Mouse (Mus musculus): ENCODE data around the gene Galnt5.

Gene Galnt5

DNA sequence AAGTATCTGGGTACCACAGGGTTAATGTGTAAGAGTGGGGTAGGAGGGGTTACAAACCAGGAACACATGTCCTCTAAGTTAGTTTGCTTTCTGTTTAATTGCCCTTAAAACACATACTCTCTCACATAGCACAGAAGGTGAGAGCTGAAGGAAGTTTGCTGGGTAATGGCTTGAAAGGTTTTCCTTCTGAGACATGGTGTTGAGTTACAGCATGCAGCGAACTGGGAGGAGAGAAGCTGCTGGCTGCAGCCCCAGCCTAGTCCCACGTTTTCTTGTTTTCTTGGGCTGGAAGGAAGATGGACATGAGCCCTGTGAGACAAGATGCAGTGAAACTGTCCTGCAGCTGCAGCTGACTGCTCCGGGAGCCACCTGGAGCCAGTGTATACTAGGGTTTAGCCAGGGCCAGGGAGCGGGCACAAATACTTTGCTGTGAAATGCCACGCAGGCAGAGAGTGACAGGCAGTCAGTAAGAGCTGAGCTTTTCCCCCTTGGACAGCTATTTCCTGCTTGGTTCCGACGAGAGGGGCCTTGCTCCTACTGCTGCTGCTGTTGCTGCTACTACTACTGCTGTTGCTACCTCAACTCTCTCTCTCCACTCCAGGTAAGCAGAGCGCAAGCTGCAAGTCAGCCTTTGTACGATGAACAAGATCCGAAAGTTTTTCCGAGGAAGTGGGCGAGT is at the start of gene Galnt5:
Gene Galnt5 (plus strand): TSS at position 133 of the 679 bp plus-strand sequence.
- 62% methylated on average over 12 of the region's 12 CpGs for WGBS

DNA sequence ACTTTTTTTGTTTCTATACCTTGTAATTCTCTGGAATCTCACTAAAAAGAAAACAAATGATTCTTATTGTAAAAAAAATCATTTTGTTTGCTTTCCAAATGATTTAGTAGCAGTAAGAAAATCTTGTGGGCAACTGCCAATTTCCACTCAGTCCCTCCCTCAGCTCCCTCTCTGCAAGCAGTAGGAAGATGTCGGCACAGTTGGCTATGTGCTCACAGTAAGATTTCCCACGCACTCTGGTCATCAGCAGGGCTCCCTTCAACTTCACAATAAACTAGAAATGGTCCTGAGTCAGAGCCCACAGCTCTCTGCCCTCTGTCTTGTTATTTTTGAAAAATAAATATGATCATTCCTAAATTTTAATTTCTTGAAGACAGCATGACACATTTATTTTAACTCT is 46.1 kb upstream of the Galnt5 start:
- WGBS = 39% methylated on average over 2 of the region's 2 CpGs

DNA sequence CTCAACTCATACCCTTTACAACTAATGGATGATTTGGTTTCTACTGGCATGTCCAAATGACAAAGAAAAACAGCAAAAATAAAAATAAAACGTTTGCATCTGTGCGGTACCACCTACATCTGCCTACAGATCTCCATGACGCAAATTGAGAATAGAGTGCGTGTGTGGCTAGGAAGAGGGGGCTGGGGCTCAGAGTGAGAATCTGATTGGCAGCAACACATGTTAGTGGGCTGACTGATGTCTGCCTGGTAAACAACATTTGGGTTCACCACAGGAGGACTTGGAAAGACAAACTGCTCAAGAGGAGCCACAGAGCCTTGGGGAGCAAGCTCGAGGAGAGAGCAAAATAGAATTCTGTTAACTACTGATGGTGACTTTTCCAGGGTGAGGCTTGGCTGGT is 36.9 kb upstream of the Galnt5 start:
- WGBS = 51% methylated on average over 5 of the region's 5 CpGs

DNA sequence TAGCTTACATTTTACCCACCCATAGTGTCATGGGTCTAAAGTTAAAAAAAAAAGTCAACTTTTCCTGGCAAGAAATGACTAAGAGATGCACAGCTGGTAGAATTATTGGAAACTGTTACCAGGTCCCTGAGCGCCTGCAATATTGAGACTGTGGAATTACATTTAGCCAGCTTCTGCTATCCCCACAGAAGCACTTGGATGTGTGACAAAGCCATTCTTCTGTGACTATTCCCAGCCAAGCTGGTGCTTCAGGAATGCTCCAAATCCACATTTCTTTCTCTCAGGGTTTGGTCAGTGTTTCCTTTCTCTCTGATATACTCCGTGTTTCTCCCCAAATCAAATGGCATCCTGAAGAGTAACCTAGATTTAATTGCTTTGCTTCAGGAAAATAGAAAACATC is 6.6 kb upstream of the Galnt5 start:
- WGBS = 39% methylated on average over 2 of the region's 2 CpGs

DNA sequence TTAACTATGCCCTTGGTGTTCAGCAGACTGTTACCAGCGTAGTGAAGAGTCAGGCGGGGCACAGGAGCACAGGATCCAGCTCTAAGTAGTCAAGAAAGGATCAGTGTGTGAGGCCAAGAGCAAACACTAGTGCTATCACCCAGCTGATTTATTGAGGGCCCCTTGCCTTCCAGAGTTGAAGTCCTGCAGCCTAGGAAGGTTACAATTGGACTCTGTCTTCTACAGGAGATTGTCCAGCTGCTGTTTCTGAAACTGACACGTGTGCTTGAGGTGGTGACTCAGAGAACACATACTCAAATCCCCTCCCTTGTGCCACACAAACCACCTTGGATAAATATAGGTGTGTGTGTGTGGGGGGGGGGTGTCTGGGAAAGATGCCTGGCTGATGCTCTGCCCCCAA is 3.8 kb downstream of the Galnt5 start:
- WGBS = 81% methylated on average over 3 of the region's 3 CpGs

DNA sequence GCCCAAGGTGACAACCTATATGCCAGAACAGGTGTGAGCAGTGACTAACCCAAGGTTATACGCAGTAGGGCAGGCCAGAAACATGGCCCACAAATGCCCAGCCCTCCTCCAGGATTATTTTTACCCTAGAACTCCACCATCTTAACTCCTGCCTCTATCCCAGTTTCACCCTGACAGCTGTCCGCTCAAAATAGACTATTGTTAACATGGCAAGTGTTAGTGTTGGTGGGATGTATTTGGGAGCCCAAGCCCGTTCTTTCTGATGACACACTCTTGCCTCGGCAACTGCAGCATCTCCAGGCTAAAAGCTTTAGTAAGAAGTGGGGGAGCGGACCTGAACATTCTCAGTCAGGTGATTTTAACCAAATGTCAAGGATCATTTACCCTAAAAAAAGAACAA is 9.4 kb downstream of the Galnt5 start:
- 62% methylated on average over 5 of the region's 5 CpGs for WGBS

DNA sequence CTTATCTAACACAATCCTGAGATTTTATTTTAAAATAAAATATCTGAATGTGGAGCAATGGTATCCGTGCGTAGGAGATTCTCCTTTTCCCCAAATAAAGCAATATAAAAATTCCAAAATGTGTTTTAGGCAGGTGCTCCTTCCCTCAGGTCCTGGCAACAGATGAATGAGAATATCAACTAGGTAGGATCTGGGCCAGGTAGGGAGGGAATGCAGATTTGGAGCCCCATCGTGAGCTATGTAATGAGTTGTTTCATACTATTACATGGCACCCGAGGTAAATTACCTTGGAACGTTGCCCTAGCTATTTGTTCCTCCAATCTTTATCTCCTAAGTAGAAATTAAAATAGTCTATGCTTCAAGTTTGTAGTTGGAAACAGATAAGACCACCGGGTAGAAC is 25.9 kb downstream of the Galnt5 start:
- 49% methylated on average over 6 of the region's 6 CpGs for WGBS

DNA sequence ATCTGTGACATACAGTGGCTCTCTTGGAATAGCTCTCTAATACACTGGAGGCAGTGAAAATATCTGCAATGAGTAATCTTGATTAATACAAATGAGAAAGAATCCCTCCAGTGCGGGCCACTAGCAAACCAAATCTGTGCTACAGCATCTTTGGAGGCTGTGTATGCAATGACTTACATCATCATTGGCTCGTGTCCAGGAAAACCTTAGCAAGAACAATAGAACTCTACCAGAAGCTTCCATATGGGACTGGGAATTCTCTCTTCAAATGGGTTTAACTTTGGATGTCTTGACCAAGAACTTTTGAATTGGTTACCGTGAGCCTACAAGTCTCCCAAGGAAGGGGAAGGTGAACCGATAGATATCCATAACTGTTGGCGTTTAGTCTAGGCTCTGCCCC is 29.1 kb downstream of the Galnt5 start:
- WGBS = 74% methylated on average over 5 of the region's 5 CpGs

DNA sequence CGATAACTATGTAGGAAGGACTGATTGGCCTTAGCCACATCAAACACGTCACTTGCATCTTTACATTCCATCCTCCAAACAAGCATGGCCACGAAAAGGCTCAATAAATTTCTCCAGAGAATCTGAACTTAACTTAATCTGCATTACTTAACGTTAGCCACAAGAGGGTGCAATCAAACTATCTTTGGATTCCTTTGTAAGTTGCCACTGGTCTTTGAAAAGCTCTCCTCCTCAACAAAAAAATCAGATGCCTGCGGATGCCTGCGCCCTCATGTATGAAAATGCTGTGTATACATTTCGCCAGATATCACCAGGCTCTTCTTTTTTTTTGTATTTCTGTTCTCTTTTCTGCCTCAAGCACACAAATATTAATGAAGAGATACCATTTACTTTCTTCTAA is 31.7 kb downstream of the Galnt5 start:
- WGBS = 14% methylated on average over 7 of the region's 7 CpGs

DNA sequence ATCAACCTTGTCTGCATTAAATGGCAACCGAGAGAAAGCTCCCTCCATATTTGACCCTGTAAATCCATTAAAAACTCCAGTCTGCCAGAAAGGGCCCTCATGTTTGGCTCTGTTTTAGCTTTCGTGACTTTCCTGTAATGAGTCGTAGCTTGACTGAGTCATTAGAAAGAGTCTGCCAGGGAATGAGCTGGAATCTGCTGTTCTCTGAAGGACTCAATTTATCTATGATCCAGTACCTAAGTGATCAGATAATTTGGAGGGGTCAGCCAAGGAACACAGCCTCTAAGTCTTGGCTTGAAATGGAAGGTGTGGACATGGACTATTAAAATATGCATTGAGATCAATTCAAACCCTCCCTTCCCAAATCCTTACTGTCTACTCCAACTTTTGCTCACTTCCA is 33.7 kb downstream of the Galnt5 start:
- WGBS = 63% methylated on average over 3 of the region's 3 CpGs

DNA sequence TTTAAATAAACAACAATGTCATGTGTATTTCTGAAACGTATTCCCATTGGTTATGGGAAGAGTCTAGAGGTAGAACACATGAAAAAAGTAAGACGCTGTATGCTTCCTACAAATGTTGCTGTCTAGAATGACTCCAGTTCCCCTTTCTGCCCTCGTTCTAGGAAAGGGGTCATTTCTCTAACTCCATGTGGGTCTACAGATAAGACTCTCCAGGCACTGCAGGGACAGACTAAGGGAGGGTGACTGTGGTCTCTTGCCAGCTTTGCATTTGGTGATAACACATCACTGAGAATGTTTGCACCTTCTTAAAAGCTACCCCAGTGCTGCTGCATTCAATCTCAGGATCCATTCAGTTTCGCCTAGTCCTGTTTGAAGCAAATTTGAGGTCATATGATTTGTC is 38.0 kb downstream of the Galnt5 start:
- WGBS = 87% methylated on average over 4 of the region's 4 CpGs

DNA sequence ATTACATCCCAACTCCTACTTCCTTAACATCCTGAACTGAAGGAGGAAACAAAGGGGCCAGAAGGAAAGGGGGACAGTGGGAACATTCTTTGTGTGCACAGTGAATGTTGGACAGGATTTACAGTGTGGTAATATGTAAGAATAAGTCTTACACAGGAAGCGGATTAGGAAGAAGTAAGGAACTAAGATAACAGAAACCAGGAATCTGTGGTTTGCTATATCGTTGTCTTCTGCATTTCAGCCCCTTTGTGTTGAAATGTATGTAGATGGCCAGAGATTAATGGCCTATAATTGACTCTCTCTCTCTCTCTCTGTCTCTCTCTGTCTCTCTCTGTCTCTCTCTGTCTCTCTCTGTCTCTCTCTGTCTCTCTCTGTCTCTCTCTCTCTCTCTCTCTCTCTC is 39.2 kb downstream of the Galnt5 start:
- WGBS = 83% methylated on average over 2 of the region's 2 CpGs

DNA sequence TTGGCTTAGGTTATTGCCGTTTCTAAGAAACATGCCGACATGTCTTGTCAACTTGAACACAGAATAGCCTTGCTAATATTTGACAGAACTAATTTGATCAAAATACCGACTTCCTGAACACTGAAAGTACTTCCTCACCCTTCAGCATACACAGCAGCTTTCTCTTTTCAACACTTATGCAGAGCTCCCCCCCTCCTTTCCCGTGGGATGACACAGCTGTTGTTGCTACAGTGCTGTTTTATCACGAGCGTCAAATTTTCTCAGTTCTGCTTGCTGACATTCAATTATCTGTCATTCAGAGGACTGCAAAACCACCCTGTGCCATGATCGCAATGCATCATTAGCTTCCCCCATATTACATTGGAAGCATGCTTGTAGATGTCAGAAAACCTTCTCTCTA is 44.2 kb downstream of the Galnt5 start:
- 36% methylated on average over 7 of the region's 7 CpGs for WGBS

DNA sequence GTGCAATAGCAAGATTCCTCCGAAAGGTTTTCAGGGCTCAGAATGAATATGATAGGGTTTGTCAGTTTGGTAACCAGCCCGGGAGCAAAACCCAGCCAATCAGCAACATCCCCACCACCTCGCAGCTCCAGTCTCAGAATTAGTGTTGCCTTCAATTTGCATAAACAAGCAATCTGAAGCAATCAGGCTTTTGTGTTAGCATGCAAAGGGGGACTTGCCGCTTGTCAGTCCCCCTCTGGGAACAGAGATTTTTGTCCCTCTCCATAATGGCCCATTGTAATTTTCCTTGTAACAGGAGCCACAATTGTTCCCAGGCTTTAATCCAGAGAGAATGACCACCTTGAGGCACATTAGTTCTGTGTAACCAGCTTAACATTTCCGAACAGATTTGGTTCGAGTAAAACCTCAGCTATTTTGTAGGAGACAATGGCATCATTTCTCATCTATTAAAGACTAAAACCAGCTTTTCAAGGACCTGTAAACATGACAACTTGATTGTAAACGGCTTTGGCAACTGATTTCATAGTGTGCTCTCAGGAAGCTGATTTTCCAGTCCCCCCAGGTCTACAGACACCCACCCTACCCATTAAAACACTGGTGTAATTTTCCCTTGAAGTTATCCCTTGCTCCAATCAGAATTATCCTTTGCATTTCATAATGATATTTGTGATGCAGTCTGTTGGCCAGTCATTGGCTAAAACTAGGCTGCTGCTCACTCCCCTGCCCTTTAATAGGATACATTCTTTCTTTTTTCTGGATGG is 55.3 kb downstream of the Galnt5 start, which contains the start of gene Ermn:
Gene Ermn (minus strand): TSS at position 44 of the 761 bp plus-strand sequence.
- WGBS = 51% methylated on average over 7 of the region's 7 CpGs

DNA sequence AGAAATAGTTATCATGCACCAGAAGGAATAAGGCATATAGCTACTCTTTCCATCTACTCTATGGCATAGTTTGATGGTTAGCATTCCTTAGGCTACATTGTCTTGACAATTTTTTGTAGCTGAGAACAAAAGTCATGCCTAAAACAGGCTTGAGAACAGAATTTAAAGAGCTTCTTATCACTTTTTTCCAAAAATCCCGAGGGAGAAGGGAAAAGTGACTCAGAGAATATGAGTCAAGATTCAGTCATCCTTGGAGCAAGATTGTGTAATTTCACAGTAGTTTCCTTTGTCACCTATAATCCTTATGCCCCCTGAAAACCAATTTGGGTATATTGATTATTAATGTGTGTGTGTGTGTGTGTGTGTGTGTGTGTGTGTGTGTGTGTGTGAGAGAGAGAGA is 82.2 kb downstream of the Galnt5 start:
- 36% methylated on average over 1 of the region's 1 CpGs for WGBS

DNA sequence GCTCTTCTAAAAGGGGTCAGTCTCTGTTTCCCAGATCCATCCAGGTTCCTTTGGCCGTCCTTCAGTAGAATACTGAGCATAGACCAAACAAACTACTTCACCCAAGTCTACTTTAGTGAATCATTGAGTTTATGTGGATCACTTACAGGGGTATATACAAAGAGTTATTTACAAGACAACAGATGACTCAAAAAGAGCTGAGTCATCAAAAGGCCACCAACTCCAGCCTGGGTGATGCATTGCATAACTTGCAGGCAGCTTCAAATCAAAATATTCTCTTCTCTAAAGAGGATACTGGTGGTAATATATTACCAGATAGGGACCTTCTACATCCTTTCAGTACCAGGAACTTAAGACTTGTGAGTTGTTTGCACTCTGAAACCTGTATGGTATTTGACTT is 88.7 kb downstream of the Galnt5 start:
- 94% methylated on average over 1 of the region's 1 CpGs for WGBS

DNA sequence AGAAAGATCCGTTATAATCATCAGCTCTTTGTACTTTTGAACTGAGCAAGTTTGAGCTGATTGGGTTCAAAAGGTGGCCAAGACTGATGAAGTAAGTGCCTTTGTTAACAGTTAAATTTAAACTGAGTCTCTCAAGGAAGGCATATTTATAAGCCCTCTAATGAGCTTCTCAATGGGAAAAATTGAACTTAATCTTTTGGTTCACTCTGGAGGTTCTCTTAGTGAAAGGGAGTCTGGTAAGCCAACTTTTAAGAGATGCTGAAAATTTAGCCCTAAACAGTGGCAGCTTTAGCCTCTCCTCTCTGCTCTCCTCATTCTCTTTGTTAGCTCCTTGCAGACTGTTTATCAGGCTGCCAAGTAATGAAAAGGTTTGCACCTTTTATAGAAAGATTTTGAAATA is 97.1 kb downstream of the Galnt5 start:
- 70% methylated on average over 1 of the region's 1 CpGs for WGBS

All from cerebral cortex, adult 2 months (tissue).